Mouse (Mus musculus) kidney, postnatal 14 days (tissue): Measurements from ENCODE around the gene Arsg.

ENCODE experiments used
- DNase-seq: peaks from one replicate; pipeline ENCODE4 v3.0.0; 2022; ENCODE audit warnings: mixed read lengths

The Arsg gene

DNA sequence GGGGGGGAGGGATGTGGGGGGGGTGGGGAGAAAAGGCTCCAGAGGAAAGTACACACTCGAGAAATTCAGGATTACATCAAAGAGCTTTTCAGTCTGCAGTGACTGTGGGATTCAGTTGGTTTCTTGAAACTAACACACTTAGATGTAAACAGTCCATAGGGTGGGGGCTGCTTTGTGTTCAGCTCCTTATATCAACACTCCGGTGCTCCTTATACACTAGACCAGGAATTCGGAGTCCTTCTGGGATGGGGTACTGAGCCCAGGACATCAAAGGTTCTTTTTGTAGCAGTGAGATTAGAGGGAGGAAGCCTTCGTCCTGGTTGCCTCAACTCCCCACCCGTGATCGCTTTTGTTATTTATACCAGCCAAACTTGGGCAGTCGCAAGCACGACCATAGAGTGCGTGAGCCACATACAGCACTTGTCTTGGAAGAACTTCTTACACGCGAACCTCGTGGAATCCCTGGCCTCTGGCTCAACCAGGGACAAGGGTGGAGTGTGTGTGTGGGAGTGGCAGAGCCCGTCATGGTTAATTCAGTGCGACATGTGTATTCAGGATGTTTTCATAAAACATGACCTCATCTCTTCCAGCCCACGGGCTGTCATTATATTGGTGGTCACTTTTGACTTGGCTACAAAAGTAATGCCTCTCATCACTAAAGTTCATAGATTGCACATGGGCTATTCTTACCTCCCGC is 73.3 kb downstream of the Arsg start:
- no peak for DNase-seq

DNA sequence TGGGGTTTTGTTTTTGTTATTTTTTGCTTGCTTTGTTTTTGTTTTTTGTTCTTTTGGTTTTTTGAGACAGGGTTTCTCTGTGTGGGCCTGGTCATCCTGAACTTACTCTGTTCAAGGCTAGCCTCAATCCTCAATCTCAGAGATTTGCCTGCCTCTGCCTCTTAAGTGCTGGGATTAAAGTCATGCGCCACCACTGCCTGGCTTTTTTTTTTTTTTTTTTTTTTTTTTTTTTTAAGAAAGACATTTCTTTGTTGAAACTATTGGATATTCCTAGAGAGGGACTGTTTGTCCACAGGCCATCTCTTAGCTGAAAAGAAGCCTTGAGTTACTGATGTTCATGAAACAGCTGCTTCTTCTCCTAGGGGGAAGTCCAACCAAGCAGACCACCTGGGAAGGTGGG is 74.5 kb downstream of the Arsg start:
- no peak for DNase-seq

DNA sequence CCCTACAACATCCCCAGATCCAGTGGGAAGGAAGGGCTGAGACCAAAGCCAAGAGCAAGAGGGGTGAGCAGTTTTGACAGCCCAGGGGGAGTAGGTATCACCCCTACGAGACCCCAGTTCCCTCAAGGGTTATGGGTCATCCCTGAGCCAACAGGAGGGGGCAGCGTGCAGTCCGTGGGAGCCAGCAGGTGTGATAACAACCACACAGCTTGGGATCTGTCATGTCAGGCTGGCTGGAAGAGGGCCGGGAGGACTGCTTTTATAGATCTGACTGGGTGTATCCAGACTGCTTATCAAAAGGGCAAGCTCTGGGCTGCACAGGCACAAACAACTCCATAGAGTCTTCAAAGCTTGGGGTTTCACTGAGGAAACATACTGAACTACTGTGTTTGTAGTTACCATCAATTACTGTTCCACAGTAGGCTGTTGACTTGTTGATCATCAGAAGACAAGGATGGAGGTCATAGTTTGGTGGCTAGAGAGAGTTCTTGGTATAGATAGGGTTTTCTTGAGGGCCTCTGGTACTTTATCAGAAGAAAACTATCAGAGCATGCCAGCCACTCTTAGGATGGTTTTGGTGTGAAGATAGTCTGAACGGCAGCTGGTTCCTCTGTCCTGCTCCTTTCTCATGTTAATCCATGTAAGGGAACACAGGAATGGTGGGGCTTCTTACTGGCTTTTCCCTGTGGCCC is 76.6 kb downstream of the Arsg start:
- DNase-seq: no peak

DNA sequence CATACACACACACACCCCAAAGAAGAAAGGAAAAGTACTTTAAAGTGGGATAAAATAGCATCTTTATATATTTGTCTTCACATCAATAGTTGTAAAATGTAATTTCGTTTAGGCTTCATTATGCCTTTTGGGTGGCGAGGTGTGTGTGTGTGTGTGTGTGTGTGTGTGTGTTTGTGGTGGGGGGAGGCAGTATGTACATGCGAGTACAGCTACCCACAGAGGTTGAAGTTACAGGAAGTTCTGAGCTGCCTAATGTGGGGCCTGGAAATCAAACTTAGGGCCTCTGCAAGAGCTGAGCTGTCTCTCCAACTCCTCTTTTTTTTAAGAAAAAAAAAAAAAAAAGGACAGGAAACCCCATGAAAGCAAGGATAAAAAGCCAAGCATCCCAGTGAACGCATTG is 80.7 kb downstream of the Arsg start:
- no peak for DNase-seq

DNA sequence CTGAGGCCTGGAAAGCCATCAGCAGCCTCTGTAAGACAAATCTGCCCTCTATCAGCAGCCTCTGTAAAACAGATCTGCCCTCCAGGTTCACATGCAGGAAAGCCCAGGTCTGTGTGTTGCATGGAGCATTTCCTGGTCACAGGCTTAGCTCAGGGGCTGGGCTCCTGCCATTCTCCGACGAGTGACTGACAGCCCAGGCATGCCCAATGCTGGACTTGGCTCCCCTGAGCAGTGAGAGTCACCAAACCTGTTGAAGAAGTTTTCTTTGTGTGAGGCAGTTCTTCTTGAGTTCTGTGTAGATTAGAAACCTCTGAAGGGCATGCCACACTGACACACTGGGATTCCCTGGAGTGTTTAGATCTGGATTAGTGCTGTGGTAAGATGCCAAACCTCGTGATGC is 81.3 kb downstream of the Arsg start:
- DNase-seq: peak; percentile 23

DNA sequence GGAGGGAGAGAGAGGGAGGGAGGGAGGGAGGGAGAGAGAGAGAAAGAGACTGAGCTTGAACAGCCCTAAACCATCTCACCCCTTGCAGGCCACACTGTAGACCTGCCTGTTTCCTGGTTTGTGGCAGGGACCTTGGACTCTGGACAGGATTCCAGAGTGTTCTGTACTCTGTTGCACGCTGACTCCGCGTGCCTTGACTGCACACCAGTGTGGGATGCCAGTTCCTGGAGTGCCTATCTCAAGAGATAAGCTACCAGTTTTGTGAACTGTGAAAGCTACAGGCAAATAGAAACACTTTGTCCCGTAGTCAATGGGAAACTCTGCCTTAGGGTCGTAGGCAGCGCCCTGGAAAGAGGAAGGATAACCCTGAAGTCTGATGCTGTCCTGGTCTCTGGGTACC is 83.0 kb downstream of the Arsg start:
- peak; percentile 66 for DNase-seq

DNA sequence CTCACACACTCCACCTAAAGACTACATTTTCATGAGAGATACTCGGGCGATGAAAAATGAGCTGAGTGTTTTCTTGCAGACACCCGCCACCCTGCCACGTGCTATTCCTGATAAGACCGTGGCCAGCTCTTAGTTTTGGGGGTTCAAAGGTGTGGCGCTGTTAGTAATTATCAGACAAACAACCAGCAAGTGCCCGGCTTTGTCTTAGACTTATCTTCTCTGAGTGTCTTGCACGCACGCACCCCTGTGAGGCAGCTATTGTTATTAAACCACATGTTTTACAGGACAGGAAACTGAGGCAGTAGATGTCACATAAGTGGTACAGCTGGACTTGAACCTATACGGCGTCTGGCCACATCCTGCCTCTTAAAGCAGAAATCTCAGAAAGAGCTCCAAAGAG is 84.2 kb downstream of the Arsg start:
- no peak for DNase-seq

DNA sequence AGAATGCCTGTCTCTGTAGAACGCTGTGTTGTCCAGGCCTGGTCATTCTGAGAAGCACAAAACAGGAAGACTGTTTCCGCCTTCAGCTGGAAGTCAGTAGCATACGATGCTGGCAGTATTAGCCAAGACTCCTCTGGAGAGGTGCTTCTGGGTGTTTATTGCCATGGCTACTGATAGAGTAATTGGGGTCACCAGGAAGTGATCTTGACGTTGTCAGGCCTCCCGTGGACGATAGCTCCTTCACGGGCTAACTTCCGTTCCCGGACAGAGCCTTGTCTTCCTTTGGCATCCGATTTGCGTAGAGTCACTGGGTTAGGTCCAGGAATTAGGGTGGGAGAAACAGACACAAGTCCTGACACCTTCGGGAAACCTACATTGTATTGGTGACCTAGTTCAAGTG is 86.1 kb downstream of the Arsg start:
- peak; percentile 36 for DNase-seq

DNA sequence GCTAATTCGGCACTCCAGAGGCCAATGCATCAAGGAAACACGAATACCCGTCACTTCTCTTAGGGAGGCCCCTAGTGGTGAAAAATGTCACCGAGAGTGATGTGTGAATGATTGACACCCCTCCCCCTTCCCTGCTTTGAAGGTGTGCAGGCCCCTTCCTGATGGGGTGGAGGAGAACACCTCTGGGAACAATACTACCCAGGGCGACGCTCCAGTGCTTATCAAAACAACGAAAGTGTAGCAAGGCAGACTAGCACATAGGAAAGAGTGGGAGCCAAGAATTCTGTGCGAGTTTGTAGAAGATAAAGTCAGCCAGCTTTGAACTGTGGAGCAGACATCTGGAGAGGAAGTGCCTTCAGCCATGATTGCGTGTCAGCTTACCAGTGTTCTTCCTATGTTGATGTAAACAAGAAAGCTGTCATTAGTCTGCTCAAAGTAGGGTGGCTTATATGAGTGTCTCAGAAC is 87.7 kb downstream of the Arsg start:
- DNase-seq: peak; percentile 66

DNA sequence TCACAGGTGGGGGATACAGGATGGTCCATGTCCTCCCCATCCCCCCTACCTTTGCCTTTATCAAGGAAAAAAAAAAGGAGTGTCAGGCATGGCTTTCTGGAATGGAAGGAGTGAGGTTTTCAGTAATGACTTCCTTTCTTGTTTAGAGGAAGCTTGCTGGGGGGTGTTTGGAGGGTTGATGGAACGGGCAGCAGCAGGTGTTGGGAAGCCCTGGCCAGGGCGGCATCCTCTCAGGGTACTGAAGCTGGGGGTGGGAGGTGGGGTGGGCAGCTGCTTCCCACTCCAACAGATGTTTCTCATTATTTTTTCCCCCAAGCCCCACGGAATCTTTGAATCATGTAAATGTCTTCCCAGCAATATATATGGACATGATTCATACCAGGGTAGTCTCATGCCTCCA is 88.3 kb downstream of the Arsg start:
- no peak for DNase-seq

DNA sequence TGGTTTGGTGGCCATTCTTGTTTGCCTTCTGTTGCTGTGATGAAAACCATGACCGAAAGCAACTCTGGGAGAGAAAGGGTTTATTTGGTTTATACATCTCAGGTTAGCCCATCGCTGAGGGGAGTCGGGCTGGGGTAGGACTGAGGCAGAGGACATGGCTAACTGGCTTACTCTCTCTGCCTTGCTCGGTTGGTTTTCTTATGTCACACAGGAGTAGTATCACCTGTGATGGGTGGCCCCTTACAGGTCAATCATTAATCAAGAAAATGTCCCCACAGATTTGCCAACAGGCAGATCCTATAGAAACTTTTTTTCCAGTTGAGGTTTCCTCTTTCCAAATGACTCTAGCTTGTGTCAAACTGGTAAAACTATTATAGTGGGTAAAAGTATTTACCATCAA is 90.5 kb downstream of the Arsg start:
- no peak for DNase-seq

DNA sequence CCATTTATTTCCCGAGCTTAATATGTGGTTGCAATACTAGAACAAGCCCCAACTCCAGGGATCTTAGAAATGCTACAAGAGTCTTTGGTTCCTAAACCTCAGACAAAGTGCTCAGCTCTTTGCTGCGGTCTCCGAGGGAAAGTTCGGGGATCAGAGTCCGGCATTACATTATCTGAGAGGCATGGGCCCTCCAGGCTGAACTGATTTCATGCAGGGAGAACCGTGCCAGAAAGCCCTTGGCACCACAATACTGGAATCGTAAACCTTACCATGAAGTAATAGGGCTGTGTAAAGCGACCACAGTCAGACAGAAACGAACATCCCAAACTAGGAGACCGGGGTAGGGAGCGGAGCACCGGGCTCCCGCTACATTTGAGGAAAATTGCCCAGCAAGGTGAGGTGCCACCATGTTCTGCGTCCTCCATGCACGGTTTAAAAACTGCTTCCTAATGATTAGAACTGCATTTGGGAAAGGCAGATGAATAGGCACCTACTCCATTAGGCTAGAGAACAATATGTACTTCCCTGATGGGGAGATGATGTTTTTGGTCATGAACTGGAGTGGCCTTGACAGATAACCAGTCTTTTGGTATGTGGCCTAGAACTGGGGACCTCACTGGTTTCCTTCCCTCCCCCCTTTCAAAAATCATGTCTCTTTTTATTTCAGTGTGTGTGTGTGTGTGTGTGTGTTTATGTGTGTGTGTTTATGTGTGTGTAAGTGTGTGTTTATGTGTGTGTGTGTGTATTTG is 91.5 kb downstream of the Arsg start:
- DNase-seq: no peak

DNA sequence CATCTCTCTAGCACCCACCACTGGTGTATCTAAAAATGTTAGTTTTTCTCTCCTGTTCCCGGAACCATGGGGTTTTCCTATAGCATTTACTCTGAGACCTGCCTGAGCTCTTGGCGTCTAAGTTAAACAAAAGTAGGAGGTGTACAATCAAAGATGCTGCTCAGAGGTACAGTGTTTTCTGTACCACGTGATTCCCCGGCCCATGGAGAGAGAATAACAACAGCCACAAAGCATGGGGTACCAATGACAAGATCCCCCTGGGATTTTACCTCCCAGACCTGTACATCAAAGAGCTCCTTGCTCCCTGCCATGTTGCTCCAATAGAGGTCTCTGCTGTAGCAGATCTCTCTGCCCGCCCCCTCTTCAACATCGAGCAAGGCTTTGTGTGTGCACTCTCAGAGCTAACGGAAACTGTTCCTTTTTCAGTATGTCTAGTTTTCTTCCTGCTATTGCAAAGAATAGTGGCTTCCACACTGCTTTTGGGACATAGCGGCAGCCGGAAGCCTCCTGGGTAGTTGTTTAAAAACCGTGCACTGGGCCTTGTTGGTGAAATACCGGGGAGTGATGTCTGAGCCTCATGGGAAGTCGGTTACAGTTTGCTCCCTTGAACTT is 95.9 kb downstream of the Arsg start:
- DNase-seq: no peak

DNA sequence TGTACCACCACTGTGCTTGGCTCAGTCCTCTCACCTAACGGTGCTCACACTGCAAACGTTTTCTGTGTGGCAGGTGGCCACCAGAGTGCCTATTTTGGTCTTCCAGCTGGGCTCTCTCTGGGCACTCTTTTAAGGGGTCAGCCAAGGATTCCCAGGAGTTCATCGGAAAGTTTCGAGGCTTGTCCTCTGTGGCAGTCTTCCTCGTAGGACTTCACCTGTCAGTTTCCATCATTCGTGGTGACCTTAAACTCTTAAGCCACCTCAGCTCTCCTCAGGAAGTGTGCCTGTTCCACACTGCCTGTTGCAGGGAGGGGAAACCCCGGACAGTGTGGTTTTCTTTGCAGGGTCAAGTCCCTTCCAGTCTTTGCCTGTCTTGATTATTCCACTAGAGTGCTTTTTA is 96.6 kb downstream of the Arsg start:
- no peak for DNase-seq

DNA sequence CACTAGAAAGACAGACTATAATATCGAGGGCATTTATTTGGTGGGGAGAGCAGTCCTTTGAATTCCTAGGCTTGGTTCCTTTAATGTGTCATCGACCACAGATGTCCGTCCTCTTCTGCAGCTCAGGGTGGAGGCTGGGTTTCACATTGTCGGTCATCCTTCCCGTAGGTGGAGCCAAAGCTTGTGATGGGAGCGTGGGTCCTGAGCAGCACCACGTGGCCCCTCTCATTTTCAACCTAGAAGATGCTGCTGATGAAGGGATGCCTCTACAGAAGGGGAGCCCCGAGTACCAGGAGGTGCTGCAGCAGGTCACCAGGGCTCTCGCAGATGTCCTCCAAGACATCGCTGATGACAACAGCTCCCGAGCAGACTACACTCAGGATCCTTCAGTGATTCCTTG is 98.9 kb downstream of the Arsg start:
- DNase-seq: no peak

DNA sequence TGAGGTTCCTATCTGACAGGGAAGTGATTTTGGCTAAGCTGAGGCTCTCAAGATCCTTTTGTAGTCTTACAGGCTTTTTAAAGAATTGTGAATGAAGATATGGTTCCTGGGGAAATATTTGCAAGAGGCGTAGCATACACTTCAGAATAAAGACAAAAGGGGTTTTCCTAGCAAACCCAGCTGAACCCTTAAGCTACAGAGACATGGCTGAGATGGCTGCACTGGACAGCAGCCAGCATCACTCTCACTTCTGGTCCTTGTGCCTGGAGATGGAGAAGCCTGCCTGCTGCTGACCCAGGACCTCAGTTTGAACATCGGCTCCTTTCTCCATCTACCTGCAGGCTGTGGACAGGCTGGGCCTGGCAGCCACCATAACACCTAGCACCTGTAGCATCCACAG is 101.4 kb downstream of the Arsg start:
- no peak for DNase-seq

DNA sequence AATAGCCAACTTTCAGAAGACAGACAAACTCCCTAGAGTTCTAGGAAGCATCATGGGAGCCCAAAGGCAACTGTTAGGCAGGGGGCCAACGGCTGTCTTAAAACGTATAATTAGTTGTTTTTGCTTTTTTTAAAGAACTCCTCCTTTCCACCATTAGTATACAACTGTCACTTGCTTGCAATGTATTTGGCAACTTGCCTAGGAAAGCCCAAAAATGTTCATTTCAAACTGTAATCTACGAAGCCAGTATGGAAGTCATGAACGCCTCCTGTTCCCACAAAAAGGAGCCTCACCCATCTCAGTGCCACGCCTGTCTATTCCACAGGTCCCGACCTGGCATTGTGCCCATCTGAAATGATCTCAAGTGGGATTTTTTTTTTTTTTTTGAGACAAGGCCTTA is 102.7 kb downstream of the Arsg start:
- peak; percentile 8 for DNase-seq

DNA sequence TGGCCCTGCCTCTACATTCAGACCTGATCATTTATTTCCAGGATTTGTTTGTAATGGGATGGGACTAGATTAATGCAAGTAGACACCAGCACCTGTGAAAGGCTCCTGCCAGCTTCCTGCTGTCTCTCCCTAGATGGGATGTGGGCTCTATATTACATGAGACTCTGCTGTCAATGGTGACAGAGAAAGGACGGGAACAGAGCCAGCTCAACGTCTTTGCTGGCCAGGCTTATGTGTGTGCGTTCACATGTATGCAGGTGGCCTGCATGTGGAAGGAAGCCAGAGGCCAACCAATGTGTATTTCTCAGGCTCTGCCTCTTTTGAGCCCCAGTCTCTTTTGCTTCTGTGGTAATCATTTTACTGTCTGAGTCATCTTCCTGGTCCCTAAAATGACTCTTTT is 105.4 kb downstream of the Arsg start:
- DNase-seq: no peak

DNA sequence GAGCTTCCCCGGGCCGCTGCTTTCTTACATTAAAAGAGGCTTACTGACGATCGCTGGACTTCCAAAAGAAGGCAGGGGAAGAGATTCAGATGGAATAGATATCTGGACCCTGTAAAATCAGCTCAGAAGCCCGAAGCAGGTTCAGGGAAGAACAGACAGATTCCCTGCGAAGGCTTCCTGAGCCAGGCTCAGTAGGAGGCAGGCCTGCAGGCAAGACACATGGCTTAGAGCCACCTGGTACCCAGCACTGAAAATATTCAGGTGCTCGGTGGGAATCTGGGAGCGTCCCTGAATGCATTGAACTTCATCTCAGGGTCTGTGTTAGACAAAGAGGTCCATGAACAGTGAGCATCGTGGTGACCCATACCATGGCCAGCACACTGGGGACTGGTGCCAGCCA is 106.8 kb downstream of the Arsg start:
- no peak for DNase-seq

DNA sequence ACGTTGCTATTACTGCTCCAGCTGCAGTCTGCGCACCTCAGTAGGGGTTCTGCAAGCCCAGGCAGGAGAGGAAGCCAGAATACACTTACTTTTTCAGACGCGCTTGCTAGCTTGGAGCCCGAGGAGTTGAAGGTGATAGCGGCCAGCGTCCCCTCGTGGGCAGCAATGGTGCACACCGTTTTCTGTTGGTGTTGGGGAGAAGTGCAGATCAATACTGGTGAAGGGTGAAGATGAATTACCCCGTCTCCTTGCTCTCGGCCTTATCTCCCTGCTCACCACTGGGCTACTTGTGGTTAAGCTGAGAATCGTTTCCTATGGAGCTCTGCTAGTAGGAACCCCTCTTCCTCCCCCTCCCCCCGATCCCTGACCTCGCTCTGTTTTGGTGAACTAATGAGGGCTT is 110.8 kb downstream of the Arsg start:
- no peak for DNase-seq

DNA sequence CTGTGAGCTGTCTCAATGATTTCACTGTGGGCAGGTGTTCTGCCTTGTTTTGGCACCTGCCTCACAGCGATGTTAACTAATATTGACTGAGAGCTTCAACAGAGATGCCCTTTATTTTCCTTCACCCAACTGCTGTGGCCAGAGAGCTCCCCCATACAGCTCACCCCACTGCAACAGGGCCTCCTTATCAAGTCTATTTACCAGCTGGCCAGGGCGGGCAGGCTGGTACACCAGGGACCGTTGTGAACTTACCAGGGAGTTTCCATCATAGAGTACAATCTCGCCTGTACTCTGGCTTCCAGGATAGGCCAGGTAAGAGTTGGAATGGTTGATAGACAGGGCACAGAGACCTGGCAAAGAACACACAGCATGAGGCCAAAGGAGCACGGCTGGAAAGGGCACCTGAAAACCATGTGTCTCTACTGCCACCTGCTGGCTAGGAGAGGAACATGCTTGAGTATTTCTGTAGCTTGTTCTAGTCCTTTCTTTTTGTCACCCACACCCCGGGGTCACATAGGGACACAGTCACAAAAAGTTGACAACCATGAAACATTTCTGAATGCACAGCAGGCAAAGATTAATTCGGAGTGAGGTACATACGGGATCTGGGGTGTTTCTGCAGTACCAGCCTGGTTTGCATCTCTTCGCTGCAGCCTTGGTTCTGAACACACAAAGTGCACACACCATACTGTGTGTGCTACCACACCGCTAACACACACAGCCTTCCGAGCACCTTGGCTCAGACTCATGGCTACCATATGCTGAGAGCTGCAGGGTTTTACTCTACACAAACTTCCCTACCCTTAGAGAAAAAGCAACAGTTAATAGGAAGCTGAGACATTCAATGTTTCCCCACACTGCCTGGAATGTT is 111.9 kb downstream of the Arsg start:
- DNase-seq: peak; percentile 80

DNA sequence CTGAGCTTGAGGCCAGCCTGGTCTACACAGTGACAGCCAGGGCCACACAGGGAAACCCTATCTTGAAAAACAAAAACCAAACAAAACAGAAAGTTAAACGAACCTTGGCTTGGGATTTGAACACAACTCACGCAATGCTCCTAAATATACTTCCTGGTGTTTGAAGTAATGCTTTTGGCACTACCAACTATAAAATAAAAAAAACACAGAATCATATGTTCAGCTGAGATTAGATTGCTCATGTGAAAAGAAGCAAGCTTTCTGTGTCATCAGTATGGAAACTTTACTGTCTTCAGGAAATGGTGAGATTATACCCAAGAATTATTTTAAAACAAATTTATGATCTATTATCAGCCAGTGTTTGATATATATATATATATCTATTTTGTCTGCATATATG is 113.2 kb downstream of the Arsg start:
- no peak for DNase-seq

DNA sequence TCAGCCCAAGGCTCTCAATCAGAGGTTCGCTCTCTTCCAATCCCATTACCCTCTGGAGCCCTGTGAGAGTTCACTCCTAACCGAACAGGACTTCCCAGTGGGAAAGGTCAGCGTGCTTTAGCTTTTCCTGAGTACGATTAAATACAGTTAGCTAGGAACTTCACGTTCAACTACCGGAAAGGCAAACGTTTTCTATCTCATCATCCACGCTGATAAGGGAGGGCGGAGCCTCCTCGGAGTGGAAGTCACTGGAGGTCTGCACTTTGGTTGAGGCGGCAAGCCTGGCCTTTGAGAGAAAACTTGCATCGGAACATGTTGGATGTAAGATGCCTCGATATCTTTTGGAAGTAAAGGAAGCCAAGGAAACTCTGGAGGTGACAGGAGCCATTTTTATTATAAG is 113.8 kb downstream of the Arsg start:
- DNase-seq: peak; percentile 25
